Mouse (Mus musculus): Measurements from ENCODE around the gene Sgo2a.
"Not testable (repeated sequence)": the region's sequence is repeated elsewhere in the genome, so short reads cannot be mapped to it uniquely, and the experiment has no call there.

Gene Sgo2a

GRCm38 (mm10) chr1:57995432-57996132 lies at the start of gene Sgo2a:
Sgo2a (plus strand) TSS chr1:57995971.
- DNase-seq (ENCODE audit: extremely low spot score): peak; percentile 96

GRCm38 (mm10) chr1:57947552-57948347 lies 48.0 kb upstream of the Sgo2a start:
- no peak for DNase-seq (ENCODE audit: extremely low spot score)

GRCm38 (mm10) chr1:57949195-57949594 lies 46.6 kb upstream of the Sgo2a start:
- DNase-seq (ENCODE audit: extremely low spot score): no peak

- DNase-seq (ENCODE audit: extremely low spot score): no peak
Measured at GRCm38 (mm10) chr1:57949716-57950115, 46.1 kb upstream of the Sgo2a start.

- no peak for DNase-seq (ENCODE audit: extremely low spot score)
Measured at GRCm38 (mm10) chr1:57952509-57952908, 43.3 kb upstream of the Sgo2a start.

- no peak for DNase-seq (ENCODE audit: extremely low spot score)
Measured at GRCm38 (mm10) chr1:57953586-57954375, 42.0 kb upstream of the Sgo2a start.

GRCm38 (mm10) chr1:57954376-57954765 lies 41.4 kb upstream of the Sgo2a start:
- no peak for DNase-seq (ENCODE audit: extremely low spot score)

- DNase-seq (ENCODE audit: extremely low spot score): no peak
Measured at GRCm38 (mm10) chr1:57955774-57956173, 40.0 kb upstream of the Sgo2a start.

GRCm38 (mm10) chr1:57969327-57970271 lies 26.2 kb upstream of the Sgo2a start:
- peak; percentile 98 for DNase-seq (ENCODE audit: extremely low spot score)

GRCm38 (mm10) chr1:57971588-57971987 lies 24.2 kb upstream of the Sgo2a start:
- DNase-seq (ENCODE audit: extremely low spot score): no peak

GRCm38 (mm10) chr1:57976860-57977259 lies 18.9 kb upstream of the Sgo2a start:
- no peak for DNase-seq (ENCODE audit: extremely low spot score)

GRCm38 (mm10) chr1:57989052-57989600 lies 6.6 kb upstream of the Sgo2a start:
- DNase-seq (ENCODE audit: extremely low spot score): no peak

- no peak for DNase-seq (ENCODE audit: extremely low spot score)
Measured at GRCm38 (mm10) chr1:57991277-57991676, 4.5 kb upstream of the Sgo2a start.

- no peak for DNase-seq (ENCODE audit: extremely low spot score)
Measured at GRCm38 (mm10) chr1:57996133-57996615, 403 bp downstream of the Sgo2a start.

GRCm38 (mm10) chr1:57998146-57998545 lies 2.4 kb downstream of the Sgo2a start:
- DNase-seq (ENCODE audit: extremely low spot score): no peak

- DNase-seq (ENCODE audit: extremely low spot score): not testable (repeated sequence)
Measured at GRCm38 (mm10) chr1:58006388-58006787, 10.6 kb downstream of the Sgo2a start.

GRCm38 (mm10) chr1:58018856-58019255 lies 23.1 kb downstream of the Sgo2a start, which contains the start of gene Kctd18:
Kctd18 (minus strand) TSS chr1:58018956.
- DNase-seq (ENCODE audit: extremely low spot score): no peak

- no peak for DNase-seq (ENCODE audit: extremely low spot score)
Measured at GRCm38 (mm10) chr1:58027707-58028106, 31.9 kb downstream of the Sgo2a start.

- DNase-seq (ENCODE audit: extremely low spot score): peak; percentile 42
Measured at GRCm38 (mm10) chr1:58029636-58030117, 33.9 kb downstream of the Sgo2a start, which contains the start of gene Aox1. Aox1 (plus strand) TSS chr1:58029931.

- peak; percentile 31 for DNase-seq (ENCODE audit: extremely low spot score)
Measured at GRCm38 (mm10) chr1:58030156-58030871, 34.5 kb downstream of the Sgo2a start.
